Mouse (Mus musculus) right cerebral cortex, adult 18-20 months (tissue): ENCODE measurements around the gene Isy1.

ENCODE experiments used
- DNase-seq: peaks from one replicate; pipeline ENCODE4 v3.0.0; 2022; ENCODE audit warnings: mixed read lengths

Gene Isy1

GRCm38 (mm10) chr6:87799576-87799975 is 39.0 kb downstream of the Isy1 start:
- DNase-seq, result no peak

GRCm38 (mm10) chr6:87797321-87797720 is 41.3 kb downstream of the Isy1 start:
- no peak for DNase-seq

DNA sequence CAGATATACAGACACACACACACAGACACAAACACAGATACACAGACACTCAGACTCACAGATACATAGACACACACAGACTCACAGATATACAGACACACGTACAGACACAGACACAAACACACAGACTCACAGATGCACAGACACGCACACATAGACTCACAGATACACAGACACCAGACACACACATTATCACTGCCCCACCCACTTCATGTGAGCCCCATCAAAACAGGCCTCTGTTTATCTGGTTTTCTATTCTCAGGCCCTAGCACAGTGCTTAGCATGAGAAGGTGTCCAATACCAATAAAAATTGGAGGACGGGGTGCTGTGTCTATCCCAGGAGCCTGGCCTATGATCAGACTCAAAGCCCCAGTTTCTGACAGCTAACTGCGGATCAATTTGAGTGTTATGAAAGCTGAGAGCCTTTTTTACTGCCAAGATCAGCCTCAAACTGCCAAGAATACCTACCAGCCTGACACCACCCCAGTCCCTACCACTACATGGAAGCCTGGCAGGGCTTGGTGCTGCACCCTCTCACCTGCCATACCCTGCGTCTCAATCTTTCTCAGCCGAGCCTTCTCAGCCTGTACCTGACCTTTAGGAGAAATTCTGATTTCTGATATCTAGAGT is 42.2 kb downstream of the Isy1 start:
- no peak for DNase-seq

- DNase-seq, result no peak
Observed at GRCm38 (mm10) chr6:87795385-87796150, 43.0 kb downstream of the Isy1 start.

DNA sequence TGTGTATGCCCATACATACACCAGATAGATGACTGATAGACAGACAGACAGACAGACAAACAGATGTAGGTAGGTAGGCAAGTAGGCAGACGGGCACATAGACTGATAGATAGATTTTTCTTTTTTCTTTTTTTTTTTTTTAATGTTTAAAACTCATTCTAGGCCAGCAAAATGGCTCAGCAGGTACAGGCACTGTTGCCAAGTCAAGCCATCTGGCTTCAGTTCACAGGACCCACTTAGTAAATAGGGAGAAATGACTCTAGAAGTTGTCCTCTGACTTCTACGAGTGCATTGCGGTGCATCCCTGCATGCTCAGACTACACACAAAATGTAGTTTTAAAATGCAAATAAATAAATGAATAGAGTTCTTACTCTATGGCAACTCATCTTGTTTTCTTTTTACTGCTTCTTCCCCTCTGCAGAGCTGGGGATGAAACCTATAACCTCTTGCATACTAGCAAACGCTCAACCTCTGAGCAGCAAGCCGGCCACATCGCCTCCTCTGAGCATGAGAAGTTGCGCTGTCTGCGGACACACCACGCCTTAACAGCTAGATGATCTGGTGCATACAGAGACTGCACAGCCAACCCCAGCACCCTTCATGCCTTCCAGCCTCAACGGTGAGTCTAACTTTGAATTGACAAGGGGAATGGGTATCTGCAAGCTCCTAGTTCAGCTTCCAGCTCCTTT is 44.6 kb downstream of the Isy1 start:
- no peak for DNase-seq

DNA sequence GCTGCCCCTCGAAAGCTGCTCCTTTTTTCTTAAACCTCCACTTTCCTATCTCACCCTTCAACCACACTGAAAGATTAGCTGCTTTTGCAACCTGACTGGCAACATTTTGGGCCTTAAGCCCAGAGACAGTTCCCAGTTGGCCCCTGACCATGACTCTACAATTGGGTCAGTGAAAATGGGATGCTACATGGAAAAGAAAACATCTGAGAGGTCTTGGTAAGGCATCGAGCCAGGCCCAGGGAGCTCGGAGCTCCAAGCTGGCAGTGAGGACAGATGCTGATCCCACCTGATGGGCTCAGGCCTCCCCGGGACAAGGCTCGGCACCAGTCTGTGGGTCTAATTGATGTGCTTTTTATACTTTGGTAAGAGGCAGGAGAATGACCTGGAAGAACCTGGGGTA is 46.8 kb downstream of the Isy1 start:
- DNase-seq, result no peak

- DNase-seq, result no peak
Observed at GRCm38 (mm10) chr6:87790779-87791480, 47.7 kb downstream of the Isy1 start.

DNA sequence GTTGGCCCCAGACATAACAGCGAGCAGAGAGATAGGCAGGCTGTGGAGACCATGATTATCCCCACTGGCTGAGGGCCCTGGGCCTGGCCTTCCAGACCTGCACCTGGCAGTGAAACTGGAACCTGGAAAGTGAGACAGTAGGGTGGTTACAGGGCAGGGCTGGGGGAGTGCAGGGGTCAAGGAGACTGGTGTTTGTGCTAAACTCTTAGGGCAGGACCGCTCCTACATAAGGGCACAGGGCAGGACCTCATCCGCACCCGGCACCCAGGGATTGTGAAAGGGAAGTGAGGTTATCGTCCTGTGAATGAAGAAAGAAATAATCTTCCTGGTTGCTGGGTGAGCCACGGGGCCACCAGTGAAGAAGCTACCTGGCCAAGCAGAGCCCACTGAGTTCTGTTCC is 48.8 kb downstream of the Isy1 start:
- no peak for DNase-seq

GRCm38 (mm10) chr6:87788896-87789587 is 49.6 kb downstream of the Isy1 start:
- no peak for DNase-seq

GRCm38 (mm10) chr6:87788266-87788895 is 50.2 kb downstream of the Isy1 start:
- DNase-seq, result no peak

GRCm38 (mm10) chr6:87787108-87787890 is 51.3 kb downstream of the Isy1 start:
- DNase-seq, result no peak

DNA sequence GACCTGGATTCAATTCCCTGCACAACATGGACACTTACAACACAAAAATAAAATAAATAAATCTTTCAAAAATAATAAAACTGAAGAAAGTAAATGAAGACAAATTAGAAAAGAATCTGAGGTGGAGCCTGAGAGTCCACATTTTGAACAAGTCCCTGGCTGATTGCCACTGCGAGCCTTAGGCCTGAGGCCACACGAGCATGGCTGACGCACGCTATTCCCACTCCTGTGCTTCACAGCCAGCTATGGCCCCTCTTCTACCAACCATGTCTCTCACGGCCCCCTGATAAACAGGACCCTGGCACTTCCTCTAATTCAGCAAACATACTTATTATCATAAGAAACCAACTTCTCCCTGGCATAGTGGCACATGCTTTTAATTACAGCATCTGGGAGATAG is 52.0 kb downstream of the Isy1 start:
- no peak for DNase-seq

GRCm38 (mm10) chr6:87784033-87784432 is 54.6 kb downstream of the Isy1 start:
- no peak for DNase-seq

GRCm38 (mm10) chr6:87780546-87781301 is 57.9 kb downstream of the Isy1 start:
- no peak for DNase-seq

DNA sequence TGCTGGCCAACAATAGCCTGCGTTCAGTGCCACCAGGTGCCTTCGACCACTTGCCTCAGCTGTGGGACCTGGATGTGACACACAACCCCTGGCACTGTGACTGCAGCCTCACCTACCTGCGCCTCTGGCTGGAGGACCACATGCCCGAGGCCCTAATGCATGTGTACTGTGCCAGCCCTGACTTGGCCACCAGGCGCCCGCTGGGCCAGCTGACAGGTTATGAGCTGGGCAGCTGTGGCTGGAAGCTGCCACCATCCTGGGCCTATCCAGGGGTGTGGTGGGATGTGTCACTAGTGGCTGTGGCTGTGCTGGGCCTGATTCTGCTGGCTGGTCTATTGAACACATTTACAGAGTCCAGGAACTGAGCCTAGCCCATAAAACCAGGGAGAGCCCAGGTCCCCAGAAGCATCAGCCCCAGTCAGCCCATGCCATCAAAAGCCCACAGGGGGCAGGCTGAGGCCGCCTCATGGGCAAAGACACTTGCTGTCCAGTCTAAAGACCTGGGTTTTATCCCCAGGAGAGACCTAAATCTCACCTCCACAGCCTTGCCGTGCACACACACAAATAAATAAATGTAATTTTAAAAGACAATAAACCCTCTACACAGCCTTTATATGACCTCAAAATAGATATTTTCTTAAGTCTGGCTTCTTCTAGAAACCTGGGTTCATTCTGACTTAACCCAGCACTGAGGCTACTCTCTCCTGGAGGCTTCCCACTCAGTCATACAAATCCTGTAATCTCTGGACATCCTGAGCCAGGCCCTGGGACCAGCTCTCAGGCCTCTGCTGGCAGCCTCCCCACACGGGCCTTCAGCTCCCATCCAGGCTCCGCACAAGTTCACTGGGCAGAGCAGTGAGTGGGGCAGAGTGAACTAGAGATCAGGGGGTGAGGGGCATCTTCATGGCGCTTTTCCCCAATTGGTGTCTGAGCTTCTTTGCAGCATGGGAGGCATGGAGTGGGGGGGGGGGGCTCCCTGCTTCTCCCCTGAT is 59.1 kb downstream of the Isy1 start:
- DNase-seq, result no peak

DNA sequence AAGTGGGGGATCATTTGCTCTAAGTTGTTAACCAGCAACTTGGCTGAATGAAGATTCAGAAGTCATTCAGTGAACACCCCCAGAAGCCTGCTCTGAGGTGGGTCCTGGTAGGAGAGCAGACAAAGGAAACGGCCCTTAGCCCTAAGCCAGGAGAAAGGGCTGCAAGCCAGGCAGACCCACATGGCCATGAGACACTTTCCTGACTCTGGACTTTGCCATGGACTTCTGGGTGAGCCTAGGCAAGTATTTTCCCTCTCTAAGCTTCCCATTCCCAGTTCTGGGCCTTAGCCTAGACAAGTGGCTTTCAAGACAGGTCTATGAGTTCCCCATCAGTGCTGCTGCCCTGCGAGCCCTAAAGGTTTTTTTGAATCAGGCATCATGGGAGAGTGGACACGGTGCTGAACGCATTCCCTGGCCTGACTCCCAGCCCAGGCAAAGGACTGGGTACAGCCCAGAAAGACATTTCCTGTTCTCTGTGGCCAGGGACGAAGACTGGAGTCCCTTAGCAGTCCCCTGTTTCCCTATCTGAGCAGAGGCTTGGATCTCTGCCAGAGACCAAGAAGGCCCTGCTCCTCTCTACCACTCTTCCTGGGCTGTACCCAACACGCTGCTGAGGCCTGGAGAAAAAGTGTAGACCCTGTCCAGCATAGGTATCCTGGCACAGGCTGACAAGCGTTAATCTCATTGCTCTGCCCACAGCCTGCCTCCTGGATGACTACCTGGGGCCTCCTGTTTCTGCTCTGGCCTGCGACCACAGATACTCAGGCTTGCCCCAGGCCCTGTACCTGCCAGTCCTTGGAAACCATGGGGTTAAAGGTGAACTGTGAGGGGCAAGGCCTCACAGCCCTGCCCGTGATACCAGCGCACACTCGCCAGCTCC is 60.1 kb downstream of the Isy1 start:
- DNase-seq, result no peak

DNA sequence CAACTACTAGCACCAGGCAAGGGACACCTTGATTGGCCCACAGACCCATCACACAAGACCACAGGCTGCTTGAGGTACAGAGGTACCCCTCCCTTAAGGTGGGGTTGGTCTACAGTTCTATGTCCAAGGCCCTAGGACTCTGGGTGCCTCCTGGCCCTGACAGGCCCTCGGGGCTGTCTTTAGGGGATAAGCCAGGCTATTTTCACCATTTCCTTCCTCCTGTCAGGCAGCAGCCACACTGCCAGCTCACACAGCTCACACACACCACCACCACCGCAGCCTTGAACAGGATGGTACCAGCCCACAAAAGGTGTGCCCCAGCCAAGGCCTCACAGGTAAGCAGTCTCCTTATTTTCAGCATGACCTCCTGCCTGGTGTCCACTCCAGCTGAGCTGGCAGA is 60.8 kb downstream of the Isy1 start, which contains the start of gene Gp9:
TSS of gene Gp9 (plus strand) at position 231 of the 400 bp plus-strand sequence.
- no peak for DNase-seq

- DNase-seq, result no peak
Observed at GRCm38 (mm10) chr6:87776663-87777062, 61.9 kb downstream of the Isy1 start.
